Mouse (Mus musculus) small intestine, adult 2 months (tissue): Measurements from ENCODE around the gene Csmd2. TPM values are rescaled to one million over a fixed set of nuclear protein-coding genes. Genes with fewer than 3 reads are reported as not detected.

Experiments
- H3K27ac ChIP-seq: fragments of 200-500 bp; 2 replicates; pipeline ENCODE4 v1.5.1; 2012; ENCODE audit warnings: low read depth, low read length, control low read depth, inconsistent platforms; ENCODE audit not compliant: insufficient read depth
- H3K27me3 ChIP-seq: fragments of 200-500 bp; 2 replicates; pipeline ENCODE4 v1.6.1; 2012; ENCODE audit warnings: mild to moderate bottlenecking, moderate library complexity, low read length, inconsistent platforms; ENCODE audit not compliant: control insufficient read depth, insufficient read depth
- H3K36me3 ChIP-seq: fragments of 200-500 bp; 2 replicates; pipeline ENCODE4 v1.6.1; 2012; ENCODE audit warnings: mild to moderate bottlenecking, low read length, control low read depth, inconsistent platforms; ENCODE audit not compliant: control insufficient read depth, insufficient read depth
- H3K4me1 ChIP-seq: fragments of 200-500 bp; 2 replicates; pipeline ENCODE4 v1.6.1; 2012; ENCODE audit warnings: low read length, inconsistent platforms, mixed read lengths; ENCODE audit not compliant: control insufficient read depth, insufficient read depth, insufficient read length
- H3K4me3 ChIP-seq: fragments of 200-500 bp; 2 replicates; pipeline ENCODE4 v1.5.1; 2012; ENCODE audit warnings: low read depth, mild to moderate bottlenecking, control low read depth, inconsistent platforms, low read length, moderate library complexity
- CTCF ChIP-seq: fragments of 200-500 bp; IDR thresholded peaks from 2 replicates; pipeline ENCODE4 v1.5.1; 2012; ENCODE audit warnings: low read depth, mild to moderate bottlenecking, control low read depth, inconsistent platforms, low read length, moderate library complexity, mixed read lengths; ENCODE audit not compliant: insufficient replicate concordance, insufficient read length; ENCODE audit errors: extremely low read depth
- POLR2A ChIP-seq: fragments of 200-500 bp; IDR thresholded peaks from 2 replicates; pipeline ENCODE4 v1.6.1; 2012; ENCODE audit warnings: low read depth, mild to moderate bottlenecking, control low read depth, inconsistent platforms, low read length, moderate library complexity
- WGBS: fragments of 180-500 bp; shearing (Covaris S2); methylation state at CpG from one replicate; pipeline ENCODE4 v1.1.7; 2018; 5-methylcytosine and 5-hydroxymethylcytosine counted together
- polyA plus RNA-seq: library from polyadenylated mRNA; depleted of rRNA; stranded (reverse); fragments of >200 nt; gene quantifications from 2 replicates; pipeline ENCODE4 v1.2.3, GENCODE M21; 2012

Gene Csmd2
- polyA plus RNA-seq, 1 experiment, result 0.01 TPM

DNA sequence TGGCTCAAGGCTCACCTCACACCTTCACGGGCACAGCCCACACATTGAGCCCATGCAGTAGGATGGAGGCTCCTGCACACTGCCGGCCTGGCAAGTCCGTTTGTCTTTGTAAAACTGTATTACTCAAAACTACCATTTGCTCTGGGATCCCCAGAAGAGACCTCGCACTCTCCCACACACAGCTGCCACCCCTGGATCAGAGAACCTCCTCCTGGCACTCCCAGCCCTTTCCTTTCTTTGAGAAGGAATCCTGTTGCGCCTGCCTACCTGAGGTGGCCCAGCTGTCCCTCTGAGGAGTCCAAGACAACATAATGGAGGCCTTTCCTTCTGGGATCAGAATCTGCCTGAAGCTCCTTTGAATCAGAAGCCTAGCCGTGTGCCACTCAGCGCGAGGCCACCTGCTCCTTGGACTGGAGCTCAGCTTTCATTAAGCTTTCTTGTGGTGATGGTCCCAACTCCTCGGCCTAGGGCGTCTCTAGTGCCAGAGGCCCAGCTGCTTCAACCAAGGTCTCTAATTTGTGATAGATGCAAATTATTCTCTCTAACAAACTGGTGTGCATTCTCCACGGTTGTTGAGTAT, 502.0 kb downstream of the Csmd2 start:
- WGBS, result 84% methylated on average over 11 of the region's 11 CpGs
- Histone ChIP-seq H3K36me3 (no peaks in the 10 kb centered on the region), H3K27ac (no peak overlapping the region), H3K4me1 (no peaks in the 10 kb centered on the region), H3K4me3 (no peak overlapping the region), H3K27me3 (no peaks in the 10 kb centered on the region)
- TF ChIP-seq POLR2A, result no peak
- no peak for TF ChIP-seq CTCF

DNA sequence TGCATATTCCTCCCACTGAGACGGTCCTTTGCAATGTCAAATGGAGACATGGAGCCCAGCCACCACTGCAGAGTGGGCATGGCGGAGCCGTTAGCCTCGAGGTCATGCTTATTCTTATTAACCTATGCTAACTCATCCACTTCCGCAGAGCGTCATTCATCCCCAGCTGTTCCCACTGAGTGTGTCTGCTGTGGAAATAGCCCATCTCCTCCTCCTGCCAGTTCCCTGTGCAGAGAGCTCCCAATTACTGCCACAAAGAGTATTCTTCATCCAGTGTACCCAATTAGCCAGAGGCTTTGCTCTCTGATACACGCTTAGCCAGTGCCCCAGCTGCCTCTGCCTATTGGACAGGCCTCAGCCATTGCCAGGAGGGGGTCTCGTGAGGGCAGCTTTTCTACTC, 504.4 kb downstream of the Csmd2 start:
- WGBS, result 78% methylated on average over 8 of the region's 8 CpGs
- Histone ChIP-seq H3K4me3 (no peak overlapping the region), H3K27me3 (no peaks in the 10 kb centered on the region), H3K4me1 (no peaks in the 10 kb centered on the region), H3K36me3 (no peaks in the 10 kb centered on the region), H3K27ac (no peak overlapping the region)
- TF ChIP-seq CTCF (no peak), POLR2A (no peak)

DNA sequence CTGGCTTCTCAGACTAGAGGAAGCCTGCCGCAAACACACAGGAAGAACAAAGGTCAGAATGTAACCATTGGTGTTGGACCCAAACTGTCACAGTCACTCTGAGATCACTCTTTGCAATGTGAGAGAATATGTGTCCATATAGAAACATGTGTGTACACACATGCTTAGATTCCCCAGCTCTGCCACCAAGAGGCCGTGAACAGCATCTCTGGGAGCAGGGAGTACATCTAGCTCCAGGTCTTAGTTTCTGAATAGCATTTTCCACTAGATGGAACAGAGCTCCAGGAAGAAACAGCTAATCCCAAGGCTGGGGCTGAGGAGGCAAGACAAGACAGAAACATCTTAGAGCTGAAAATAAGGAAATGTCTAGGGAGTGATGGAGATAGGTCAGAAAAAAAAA, 512.3 kb downstream of the Csmd2 start:
- Histone ChIP-seq H3K36me3 (no peaks in the 10 kb centered on the region), H3K4me1 (no peaks in the 10 kb centered on the region), H3K27ac (no peak overlapping the region), H3K27me3 (no peaks in the 10 kb centered on the region), H3K4me3 (no peak overlapping the region)
- TF ChIP-seq CTCF (no peak), POLR2A (no peak)
- 61% methylated on average over 2 of the region's 2 CpGs for WGBS

DNA sequence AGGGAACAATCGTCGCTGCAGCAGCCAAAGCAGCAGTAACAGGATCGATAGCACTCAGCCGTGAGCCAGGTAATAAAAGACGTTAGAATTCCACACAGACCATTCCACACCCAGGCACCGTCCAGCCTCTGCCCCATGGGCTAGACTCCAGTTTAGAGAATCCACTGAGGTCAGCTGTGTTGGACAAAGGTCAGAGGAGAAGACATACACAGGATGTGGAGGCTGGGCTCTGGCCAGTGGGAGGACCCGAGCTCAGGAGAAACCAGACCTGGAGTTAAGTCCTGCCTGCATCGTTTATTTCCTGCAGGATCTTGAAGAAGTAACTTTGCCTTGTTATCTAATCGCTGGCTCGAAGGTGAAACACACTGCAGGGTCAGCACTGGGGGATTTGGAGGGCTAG, 519.2 kb downstream of the Csmd2 start:
- Histone ChIP-seq H3K4me3 (no peak overlapping the region), H3K27me3 (no peaks in the 10 kb centered on the region), H3K27ac (no peak overlapping the region), H3K4me1 (no peaks in the 10 kb centered on the region), H3K36me3 (no peaks in the 10 kb centered on the region)
- TF ChIP-seq CTCF, result no peak
- TF ChIP-seq POLR2A, result no peak
- WGBS, result 18% methylated on average over 10 of the region's 10 CpGs

DNA sequence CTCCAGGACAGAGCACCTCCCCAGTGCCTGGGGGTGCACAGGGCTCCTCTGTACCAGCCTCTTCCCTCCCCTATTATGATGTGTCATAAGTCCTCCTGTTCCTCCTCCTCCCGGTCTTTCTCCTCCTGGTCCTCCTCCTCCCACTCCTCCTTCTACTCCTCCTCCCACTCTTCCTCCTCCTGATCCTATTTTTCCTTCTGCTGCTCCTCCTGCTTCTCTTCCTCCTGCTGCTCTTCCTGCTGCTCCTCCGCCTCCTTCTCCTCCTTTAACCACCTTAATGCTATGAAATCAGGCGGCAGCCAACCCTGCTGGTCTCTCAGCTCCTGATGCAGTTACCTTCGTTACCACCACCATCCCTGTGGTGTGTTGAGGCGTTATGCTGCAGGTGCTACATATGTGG, 522.2 kb downstream of the Csmd2 start:
- WGBS, result 65% methylated on average over 5 of the region's 5 CpGs

DNA sequence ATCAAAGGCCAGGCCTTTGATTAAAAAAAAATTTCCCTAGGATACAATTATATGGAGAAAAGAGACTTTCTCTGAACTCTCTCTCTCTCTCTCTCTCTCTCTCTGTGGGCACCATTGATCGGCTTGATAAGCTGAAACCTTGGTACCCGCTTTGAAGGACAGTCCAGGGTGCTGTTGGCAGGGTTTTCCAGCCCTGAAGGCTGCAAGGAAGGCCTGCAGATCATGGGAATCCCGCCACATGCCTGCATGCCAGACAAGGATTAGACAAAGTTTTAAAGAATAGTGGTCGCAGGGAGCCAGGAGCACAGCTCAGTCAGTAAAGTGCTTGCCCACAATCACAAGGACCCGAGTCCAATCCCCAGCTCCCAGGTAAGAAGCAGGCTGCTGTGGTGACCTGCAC, 526.8 kb downstream of the Csmd2 start:
- no peak for TF ChIP-seq CTCF
- TF ChIP-seq POLR2A, result no peak
- Histone ChIP-seq H3K27ac (no peak overlapping the region), H3K27me3 (no peaks in the 10 kb centered on the region), H3K4me3 (no peak overlapping the region), H3K4me1 (no peaks in the 10 kb centered on the region), H3K36me3 (no peaks in the 10 kb centered on the region)
- 74% methylated on average over 5 of the region's 5 CpGs for WGBS

More for the DNA sequence above, 522.2 kb downstream of the Csmd2 start:
- Histone ChIP-seq H3K4me3 (no peak overlapping the region), H3K36me3 (no peaks in the 10 kb centered on the region), H3K27ac (no peak overlapping the region), H3K4me1 (no peaks in the 10 kb centered on the region), H3K27me3 (no peaks in the 10 kb centered on the region)
- no peak for TF ChIP-seq POLR2A
- TF ChIP-seq CTCF, result no peak

DNA sequence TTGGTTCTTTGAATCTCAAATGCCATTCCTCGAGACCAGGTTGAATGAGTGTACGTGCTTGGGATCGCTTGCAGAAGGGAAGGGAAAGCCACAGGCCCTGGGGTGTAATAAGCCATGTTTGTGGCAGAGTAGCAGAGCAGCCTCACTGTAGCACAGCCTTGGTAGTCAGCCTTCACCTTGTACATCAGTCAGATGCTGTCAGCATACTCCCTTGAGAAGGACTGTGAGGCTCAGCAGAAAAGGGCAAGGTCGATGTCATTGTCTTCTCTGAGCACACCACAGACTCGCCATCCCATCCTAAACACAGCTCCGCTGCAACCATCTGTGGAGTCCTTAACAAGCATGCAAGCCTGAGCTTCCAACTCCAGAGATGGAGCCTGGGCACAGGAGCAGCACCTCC, 533.6 kb downstream of the Csmd2 start:
- no peaks in the 10 kb centered on the region for H3K36me3 ChIP-seq
- 84% methylated on average over 6 of the region's 6 CpGs for WGBS
- no peaks in the 10 kb centered on the region for H3K4me1 ChIP-seq
- no peaks in the 10 kb centered on the region for H3K27me3 ChIP-seq
- H3K4me3 ChIP-seq, result no peak overlapping the region
- no peak overlapping the region for H3K27ac ChIP-seq
- TF ChIP-seq CTCF, result no peak
